Mouse (Mus musculus) liver, adult 2 months (tissue): ENCODE data around the gene Cadm3.

Experiments
- CTCF ChIP-seq: fragments of 200-500 bp; IDR thresholded peaks from 2 replicates; pipeline ENCODE4 v1.5.1; 2011; ENCODE audit warnings: low read depth, low read length, control low read depth
- POLR2A ChIP-seq: fragments of 200-500 bp; IDR thresholded peaks from 2 replicates; pipeline ENCODE4 v1.6.1; 2011; ENCODE audit warnings: low read length, control low read depth; ENCODE audit not compliant: insufficient read depth; ENCODE audit errors: extremely low read depth

- no peak for TF ChIP-seq POLR2A
- no peak for TF ChIP-seq CTCF
Observed at GRCm38 (mm10) chr1:173357799-173358198, 9.7 kb downstream of the Cadm3 start.
